Mouse (Mus musculus) MEL (cell line): ENCODE measurements at regions not wholly inside any gene's neighbourhood (a gene's known extent, or its start where the extent isn't known, plus 50 kb on each side); places are given as distances from the start of the nearest gene placed in this dataset.

Source experiments
- DNase-seq: peaks from one replicate; pipeline ENCODE4 v3.0.0; 2011; ENCODE audit warnings: low read depth, low spot score
- H3K27ac ChIP-seq: 2 replicates; pipeline ENCODE4 v1.5.1; 2012; ENCODE audit warnings: low read depth, mild to moderate bottlenecking, control low read depth, low read length, moderate library complexity; ENCODE audit not compliant: control insufficient read depth
- H3K27me3 ChIP-seq, 2 experiments: fragments of 150-350 bp in 1 of 2; sonication (generic) in 1 of 2; 2 replicates each; pipeline ENCODE4 v1.6.1; 2012; ENCODE audit warnings: low read length in 2 of 2, mild to moderate bottlenecking in 2 of 2, improper control_type of control experiment in 1 of 2, moderate library complexity in 1 of 2; ENCODE audit not compliant: insufficient read depth in 2 of 2, control insufficient read depth in 1 of 2
- H3K36me3 ChIP-seq, 2 experiments: 2 replicates each; pipeline ENCODE4 v1.6.1; 2012 to 2014; ENCODE audit warnings: low read length in 2 of 2, improper control_type of control experiment in 1 of 2, inconsistent platforms in 1 of 2, mild to moderate bottlenecking in 1 of 2; ENCODE audit not compliant: insufficient read depth in 2 of 2, control insufficient read depth in 1 of 2
- H3K4me1 ChIP-seq, 2 experiments: fragments of 150-350 bp in 1 of 2; sonication (generic) in 1 of 2; 2 replicates each; pipeline ENCODE4 v1.6.1; 2012; ENCODE audit warnings: low read length in 2 of 2, improper control_type of control experiment in 1 of 2, mild to moderate bottlenecking in 1 of 2; ENCODE audit not compliant: insufficient read depth in 2 of 2, control insufficient read depth in 1 of 2
- H3K4me3 ChIP-seq, 2 experiments: fragments of 150-350 bp in 1 of 2; sonication (generic) in 1 of 2; 2 replicates each; pipeline ENCODE4 v1.5.1; 2012; ENCODE audit warnings: low read depth in 2 of 2, low read length in 2 of 2, mild to moderate bottlenecking in 2 of 2, moderate library complexity in 2 of 2, control low read depth in 1 of 2, improper control_type of control experiment in 1 of 2; ENCODE audit not compliant: control insufficient read depth in 1 of 2, insufficient read depth in 1 of 2
- H3K79me2 ChIP-seq: 2 replicates; pipeline ENCODE4 v1.6.1; 2012; ENCODE audit warnings: mild to moderate bottlenecking, low read length, moderate library complexity; ENCODE audit not compliant: control insufficient read depth, poor library complexity, insufficient read depth
- H3K9ac ChIP-seq: 2 replicates; pipeline ENCODE4 v1.6.1; 2012; ENCODE audit warnings: low read depth, mild to moderate bottlenecking, control low read depth, low read length, moderate library complexity; ENCODE audit not compliant: control insufficient read depth, poor library complexity, severe bottlenecking
- H3K9me3 ChIP-seq: fragments of 150-350 bp; sonication (generic); replicated peaks from 2 replicates; pipeline ENCODE4 v1.6.1; 2012; ENCODE audit warnings: mild to moderate bottlenecking, low read length, improper control_type of control experiment, moderate library complexity; ENCODE audit not compliant: insufficient read depth
- BHLHE40 ChIP-seq: IDR thresholded peaks from 2 replicates; pipeline ENCODE4 v1.6.1; 2012; ENCODE audit warnings: low read depth, mild to moderate bottlenecking, inconsistent platforms, low read length, improper control_type of control experiment, borderline replicate concordance
- CHD1 ChIP-seq: IDR thresholded peaks from 2 replicates; pipeline ENCODE4 v1.6.1; 2012; ENCODE audit warnings: low read depth, mild to moderate bottlenecking, inconsistent platforms, low read length, improper control_type of control experiment
- EP300 ChIP-seq, 2 experiments: IDR thresholded peaks; 2 replicates each; pipeline ENCODE4 v1.6.1; 2011; ENCODE audit warnings: improper control_type of control experiment in 2 of 2, low read length in 2 of 2, low read depth in 1 of 2, mild to moderate bottlenecking in 1 of 2
- ETS1 ChIP-seq: IDR thresholded peaks from 2 replicates; pipeline ENCODE4 v1.6.1; 2012; ENCODE audit warnings: low read depth, mild to moderate bottlenecking, inconsistent platforms, low read length, improper control_type of control experiment, moderate library complexity
- GABPA ChIP-seq: IDR thresholded peaks from 2 replicates; pipeline ENCODE4 v1.6.1; 2012; ENCODE audit warnings: low read depth, mild to moderate bottlenecking, inconsistent platforms, low read length, improper control_type of control experiment, moderate library complexity
- GATA1 ChIP-seq: IDR thresholded peaks from 2 replicates; pipeline ENCODE4 v1.6.1; 2011; ENCODE audit warnings: low read depth, low read length, improper control_type of control experiment
- HCFC1 ChIP-seq: IDR thresholded peaks from 2 replicates; pipeline ENCODE4 v1.6.1; 2012; ENCODE audit warnings: low read depth, mild to moderate bottlenecking, inconsistent platforms, low read length, improper control_type of control experiment, moderate library complexity
- JUND ChIP-seq: IDR thresholded peaks from 2 replicates; pipeline ENCODE4 v1.6.1; 2011; ENCODE audit warnings: low read depth, mild to moderate bottlenecking, improper control_type of control experiment, low read length
- MAFK ChIP-seq: IDR thresholded peaks from 2 replicates; pipeline ENCODE4 v1.6.1; 2011; ENCODE audit warnings: low read depth, mild to moderate bottlenecking, low read length, improper control_type of control experiment, borderline replicate concordance
- MAZ ChIP-seq: IDR thresholded peaks from 2 replicates; pipeline ENCODE4 v1.6.1; 2012; ENCODE audit warnings: low read depth, mild to moderate bottlenecking, inconsistent platforms, low read length, improper control_type of control experiment
- MEF2A ChIP-seq: IDR thresholded peaks from 2 replicates; pipeline ENCODE4 v1.6.1; 2014; ENCODE audit warnings: low read depth, mild to moderate bottlenecking, inconsistent platforms, low read length, improper control_type of control experiment; ENCODE audit not compliant: poor library complexity, insufficient replicate concordance, severe bottlenecking; ENCODE audit errors: extremely low read depth
- MXI1 ChIP-seq: IDR thresholded peaks from 2 replicates; pipeline ENCODE4 v1.6.1; 2011; ENCODE audit warnings: mild to moderate bottlenecking, low read depth, low read length, improper control_type of control experiment
- MYB ChIP-seq: IDR thresholded peaks from 2 replicates; pipeline ENCODE4 v1.6.1; 2011; ENCODE audit warnings: mild to moderate bottlenecking, low read depth, low read length, improper control_type of control experiment
- MYC ChIP-seq: IDR thresholded peaks from 2 replicates; pipeline ENCODE4 v1.6.1; 2011; ENCODE audit warnings: low read depth, mild to moderate bottlenecking, low read length, improper control_type of control experiment, moderate library complexity
- POLR2A ChIP-seq, 2 experiments: IDR thresholded peaks; 2 replicates each; pipeline ENCODE4 v1.6.1; 2011 to 2012; ENCODE audit warnings: low read length in 2 of 2, mild to moderate bottlenecking in 2 of 2, control low read depth in 1 of 2, improper control_type of control experiment in 1 of 2, low read depth in 1 of 2, moderate library complexity in 1 of 2; ENCODE audit not compliant: control insufficient read depth in 1 of 2, insufficient read depth in 1 of 2, poor library complexity in 1 of 2
- RCOR1 ChIP-seq: IDR thresholded peaks from 2 replicates; pipeline ENCODE4 v1.6.1; 2012; ENCODE audit warnings: low read depth, mild to moderate bottlenecking, inconsistent platforms, low read length, improper control_type of control experiment
- SIN3A ChIP-seq: IDR thresholded peaks from 2 replicates; pipeline ENCODE4 v1.6.1; 2012; ENCODE audit warnings: low read length, improper control_type of control experiment, inconsistent platforms
- TAL1 ChIP-seq: IDR thresholded peaks from 2 replicates; pipeline ENCODE4 v1.6.1; 2012; ENCODE audit warnings: mild to moderate bottlenecking, inconsistent platforms, low read length, moderate library complexity, mixed read lengths
- TBP ChIP-seq: IDR thresholded peaks from 2 replicates; pipeline ENCODE4 v1.8.0; 2011; ENCODE audit warnings: low read depth, low read length, improper control_type of control experiment
- TCF12 ChIP-seq: IDR thresholded peaks from 2 replicates; pipeline ENCODE4 v1.6.1; 2014; ENCODE audit warnings: low read depth, mild to moderate bottlenecking, inconsistent platforms, low read length, improper control_type of control experiment, moderate library complexity
- USF1 ChIP-seq: IDR thresholded peaks from 2 replicates; pipeline ENCODE4 v1.6.1; 2014; ENCODE audit warnings: low read depth, mild to moderate bottlenecking, inconsistent platforms, low read length, improper control_type of control experiment, moderate library complexity

- H3K4me1 ChIP-seq: peaks cover 4 to 5% of the 10 kb centered on the region in 2 experiments
- TF ChIP-seq HCFC1: 0 out of 2 replicates have a peak, but pooled peaks have one; percentile 46
- TF ChIP-seq MYC: peak; percentile 76; the same call in 1 of the 2 replicates
- no peak for TF ChIP-seq GABPA
- TF ChIP-seq USF1: peak; percentile 37; the same call in 1 of the 2 replicates
- 0 out of 2 replicates have a peak, but pooled peaks have one; percentile 26 for TF ChIP-seq MXI1
- TF ChIP-seq GATA1: peak; percentile 94
- TF ChIP-seq TCF12: peak; percentile 77; the same call in 1 of the 2 replicates
- TF ChIP-seq TAL1: peak; percentile 37
- TF ChIP-seq RCOR1: peak; percentile 76
- peak; percentile 90 for TF ChIP-seq ETS1
- no peak for TF ChIP-seq POLR2A (IDR thresholded peaks at IDR 0.05; ENCODE audit: control insufficient read depth in 1 of 2, insufficient read depth in 1 of 2, low read depth in 1 of 2, low read length in 2 of 2, poor library complexity in 1 of 2)
- peak; percentile 25; the same call in 1 of the 2 replicates for TF ChIP-seq MAFK
- TF ChIP-seq MAZ: no peak
- TF ChIP-seq EP300 (IDR thresholded peaks at IDR 0.05; ENCODE audit: low read depth in 1 of 2, low read length in 2 of 2): peak; percentile 93 to 98
- no peak for TF ChIP-seq TBP
- no peak for TF ChIP-seq BHLHE40
- peak; percentile 40; the same call in 1 of the 2 replicates for TF ChIP-seq SIN3A
- peak; percentile 94 for TF ChIP-seq JUND
- peak; percentile 70; the same call in 1 of the 2 replicates for TF ChIP-seq MYB
- no peak overlapping the region for H3K27ac ChIP-seq
Observed at GRCm38 (mm10) chr16:53867342-53867741, 1413.5 kb upstream of the Alcam start.

GRCm38 (mm10) chr16:53840678-53841077 lies 1386.8 kb upstream of the Alcam start:
- Histone ChIP-seq H3K79me2 (no peaks in the 10 kb centered on the region), H3K4me1 (no peaks in the 10 kb centered on the region), H3K4me3 (no peak overlapping the region), H3K9ac (no peak overlapping the region), H3K36me3 (no peaks in the 10 kb centered on the region), H3K27me3 (no peaks in the 10 kb centered on the region), H3K27ac (no peak overlapping the region), H3K9me3 (no peaks in the 10 kb centered on the region)
- DNase-seq: no peak
- TF ChIP-seq TBP (no peak), MEF2A (no peak), TAL1 (no peak), CHD1 (no peak)

More at GRCm38 (mm10) chr16:53867342-53867741, 1413.5 kb upstream of the Alcam start:
- Histone ChIP-seq H3K79me2 (no peaks in the 10 kb centered on the region), H3K36me3 (peaks cover 0 to 11% of the 10 kb centered on the region in 2 experiments; a peak in 2 of 4 replicates), H3K9me3 (no peaks in the 10 kb centered on the region), H3K27me3 (no peaks in the 10 kb centered on the region), H3K9ac (peak overlapping the region; percentile 11; the same call in 1 of the 2 replicates), H3K4me3 (peak overlapping the region in 1 of 2 experiments; percentile 39; a peak in 2 of 4 replicates)
- peak; percentile 81 for DNase-seq
